Mouse (Mus musculus): Measurements from ENCODE around the gene Tgif1. TPM values are rescaled to one million over a fixed set of nuclear protein-coding genes. Genes with fewer than 3 reads are reported as not detected.

Tgif1 gene
- polyA plus RNA-seq, 1 experiment, result 75.2 TPM

DNA sequence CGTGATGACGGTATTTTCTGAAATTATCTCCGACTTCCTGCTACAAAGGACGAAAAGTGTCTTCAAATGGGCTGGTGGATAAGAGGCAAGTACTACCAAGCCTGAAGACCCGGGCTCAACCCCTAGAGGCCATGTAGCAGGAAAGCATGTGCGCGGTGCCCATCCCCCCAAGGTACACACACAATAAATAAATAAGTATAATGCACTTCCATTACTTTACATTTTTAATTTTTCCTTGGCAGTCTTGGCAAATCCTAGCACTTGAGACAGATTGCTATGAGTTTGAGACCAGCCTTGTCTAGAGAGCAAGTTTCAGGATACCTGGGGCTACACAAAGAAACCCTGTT, 20.4 kb upstream of the Tgif1 start:
- TF ChIP-seq TCF3 (IDR thresholded peaks at IDR 0.05; ENCODE audit: insufficient read length, low read depth), result no peak
- TF ChIP-seq USF1 (IDR thresholded peaks at IDR 0.05; ENCODE audit: low read depth), result no peak
- no peak for TF ChIP-seq E2F4 (IDR thresholded peaks at IDR 0.05; ENCODE audit: insufficient read depth)
- no peak for TF ChIP-seq MAX (IDR thresholded peaks at IDR 0.05; ENCODE audit: low read depth)
- no peak for TF ChIP-seq TCF12 (IDR thresholded peaks at IDR 0.05; ENCODE audit: insufficient read depth, poor library complexity, severe bottlenecking)
- TF ChIP-seq POLR2AphosphoS2 (IDR thresholded peaks at IDR 0.05; ENCODE audit: insufficient read length, low read depth), result no peak
- no peak for TF ChIP-seq SRF (IDR thresholded peaks at IDR 0.05; ENCODE audit: control insufficient read depth, insufficient read length, low read depth)
- TF ChIP-seq REST (IDR thresholded peaks at IDR 0.05; ENCODE audit: insufficient read depth, insufficient read length), result no peak
- no peak for TF ChIP-seq MYOD1 (IDR thresholded peaks at IDR 0.05; ENCODE audit: control insufficient read depth in 1 of 3, insufficient read length in 2 of 3, low read depth in 2 of 3)

DNA sequence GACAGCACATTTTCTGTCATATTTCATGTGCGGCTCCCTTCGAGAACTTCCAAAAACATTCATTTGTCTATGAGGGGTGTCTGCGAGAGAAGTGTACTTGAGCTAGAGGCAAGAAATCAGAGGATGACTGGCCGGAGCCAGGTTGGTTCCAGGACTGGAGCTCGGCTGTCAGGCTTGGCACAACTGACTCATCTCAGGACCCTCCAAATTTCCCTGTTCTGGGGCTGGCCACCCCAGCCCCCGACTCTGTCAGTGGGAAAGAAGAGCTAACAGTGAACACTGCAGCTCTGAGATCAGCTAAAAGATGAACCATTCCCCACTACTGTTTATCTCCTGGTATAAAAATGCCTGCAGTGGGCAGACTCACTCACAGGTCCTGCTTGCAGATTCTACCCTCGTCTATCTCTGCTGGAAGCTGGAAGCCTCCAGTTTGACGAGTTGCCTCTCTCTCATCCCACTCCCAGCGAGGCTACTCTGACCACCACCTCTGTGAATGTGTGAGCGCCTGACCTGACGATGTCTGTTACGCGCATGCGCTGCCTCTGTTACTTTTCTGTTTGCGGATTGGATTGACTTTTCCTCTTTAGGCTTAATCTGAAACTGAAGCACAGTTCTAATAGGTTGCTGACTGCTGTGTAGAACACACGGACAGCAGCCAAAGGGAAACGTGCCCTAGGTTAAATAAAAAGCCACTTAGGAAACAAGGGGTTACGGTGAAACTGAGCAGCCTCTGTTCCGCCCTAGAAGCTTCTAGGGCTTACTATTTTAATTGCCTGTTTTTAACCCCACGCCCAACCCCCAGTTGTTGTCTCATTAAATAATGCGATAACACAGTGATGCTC, 19.8 kb upstream of the Tgif1 start:
- Histone ChIP-seq H3K27me3 (ENCODE audit: control insufficient read depth, insufficient read depth, insufficient read length) (no peaks in the 10 kb centered on the region), H3K36me3 (ENCODE audit: control insufficient read depth, insufficient read depth) (no peaks in the 10 kb centered on the region), H3K4me2 (ENCODE audit: low read depth) (no peak overlapping the region), H3K79me2 (ENCODE audit: control insufficient read depth, insufficient read depth) (no peaks in the 10 kb centered on the region), H3ac (ENCODE audit: control insufficient read depth, insufficient read length) (no peak overlapping the region), H3K4me3 (no peak overlapping the region)
- TF ChIP-seq TCF3 (IDR thresholded peaks at IDR 0.05; ENCODE audit: insufficient read length, low read depth) (no peak), CEBPB (IDR thresholded peaks at IDR 0.05; ENCODE audit: insufficient read depth, poor library complexity, severe bottlenecking) (no peak), USF1 (IDR thresholded peaks at IDR 0.05; ENCODE audit: low read depth) (no peak), SRF (IDR thresholded peaks at IDR 0.05; ENCODE audit: control insufficient read depth, insufficient read length, low read depth) (no peak), MAX (IDR thresholded peaks at IDR 0.05; ENCODE audit: low read depth) (no peak), POLR2AphosphoS2 (IDR thresholded peaks at IDR 0.05; ENCODE audit: insufficient read length, low read depth) (no peak)

More for the DNA sequence above, 20.4 kb upstream of the Tgif1 start:
- no peak overlapping the region for H3K4me3 ChIP-seq
- no peak overlapping the region for H3K4me2 ChIP-seq (ENCODE audit: low read depth)
- no peaks in the 10 kb centered on the region for H3K79me2 ChIP-seq (ENCODE audit: control insufficient read depth, insufficient read depth)
- H3K36me3 ChIP-seq (ENCODE audit: control insufficient read depth, insufficient read depth), result no peaks in the 10 kb centered on the region
- no peaks in the 10 kb centered on the region for H3K27me3 ChIP-seq (ENCODE audit: control insufficient read depth, insufficient read depth, insufficient read length)
- no peak overlapping the region for H3ac ChIP-seq (ENCODE audit: control insufficient read depth, insufficient read length)

DNA sequence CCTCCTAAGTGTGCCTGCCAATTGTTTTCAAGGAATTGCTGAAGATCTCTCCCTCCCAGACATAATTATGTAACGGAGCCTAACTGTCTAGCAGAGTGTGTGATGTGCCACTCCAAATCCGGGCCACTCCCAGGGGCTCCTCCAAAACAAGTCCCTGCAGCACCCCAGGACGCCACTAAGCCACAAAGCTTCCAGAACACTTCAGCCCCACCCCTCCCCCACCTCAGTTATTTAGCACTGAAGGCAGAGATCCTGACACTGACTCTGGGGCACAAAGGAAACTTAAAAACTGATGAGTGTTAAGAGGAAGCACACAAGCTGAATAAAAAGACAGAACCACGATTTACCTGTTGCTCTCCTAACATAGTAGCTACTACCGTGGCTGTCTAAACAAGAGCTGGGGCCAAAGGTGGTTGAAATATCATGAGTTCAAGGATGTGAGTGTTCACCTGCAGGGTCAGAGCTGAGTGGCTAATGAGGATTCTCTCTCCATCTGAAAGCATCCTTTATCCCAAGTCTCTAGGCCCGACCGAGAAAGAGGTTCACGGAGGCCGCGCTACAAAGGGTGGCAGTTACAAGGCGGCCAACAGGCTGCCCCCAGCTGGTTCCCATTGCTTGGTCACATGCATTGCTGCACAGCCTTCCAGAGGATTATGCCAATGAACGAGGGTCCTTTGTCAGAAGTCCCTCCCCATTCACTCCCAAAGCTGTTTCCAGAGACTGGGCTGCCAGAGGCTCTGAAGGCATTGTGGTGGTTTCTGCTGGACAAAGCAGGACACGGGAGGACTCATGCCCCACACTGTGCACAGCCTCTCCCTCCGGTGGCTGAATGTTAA, 19.0 kb upstream of the Tgif1 start:
- no peaks in the 10 kb centered on the region for H3K36me3 ChIP-seq (ENCODE audit: control insufficient read depth, insufficient read depth)
- TF ChIP-seq TCF12 (IDR thresholded peaks at IDR 0.05; ENCODE audit: insufficient read depth, poor library complexity, severe bottlenecking) (no peak), USF1 (IDR thresholded peaks at IDR 0.05; ENCODE audit: low read depth) (no peak), E2F4 (IDR thresholded peaks at IDR 0.05; ENCODE audit: insufficient read depth) (no peak), MAX (IDR thresholded peaks at IDR 0.05; ENCODE audit: low read depth) (no peak), TCF3 (IDR thresholded peaks at IDR 0.05; ENCODE audit: insufficient read length, low read depth) (no peak), POLR2A (IDR thresholded peaks at IDR 0.05; ENCODE audit: insufficient read length, low read depth) (no peak), POLR2AphosphoS2 (IDR thresholded peaks at IDR 0.05; ENCODE audit: insufficient read length, low read depth) (no peak)
- H3K27me3 ChIP-seq (ENCODE audit: control insufficient read depth, insufficient read depth, insufficient read length), result no peaks in the 10 kb centered on the region
- no peaks in the 10 kb centered on the region for H3K79me2 ChIP-seq (ENCODE audit: control insufficient read depth, insufficient read depth)
- no peak overlapping the region for H3K4me2 ChIP-seq (ENCODE audit: low read depth)
- no peak overlapping the region for H3ac ChIP-seq (ENCODE audit: control insufficient read depth, insufficient read length)
- H3K4me3 ChIP-seq, result no peak overlapping the region

DNA sequence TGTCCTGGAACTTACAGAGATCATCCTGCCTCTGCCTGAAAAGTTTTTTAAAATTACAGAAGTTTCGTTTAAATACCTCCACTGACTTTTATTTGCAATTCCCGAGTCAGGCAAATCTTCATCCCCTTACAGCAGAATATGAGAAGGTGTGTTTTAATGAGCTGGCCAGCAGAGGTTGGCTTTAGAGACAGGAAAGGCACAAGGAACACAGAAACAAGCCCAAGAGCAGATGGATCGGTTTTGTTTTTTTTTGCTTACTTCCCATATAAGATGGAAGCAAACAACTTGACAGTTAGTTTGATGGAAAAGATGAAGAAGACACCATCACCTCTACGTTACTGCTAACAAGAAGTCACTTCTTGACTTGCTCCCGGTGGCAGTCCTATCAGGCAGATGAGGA, 18.3 kb upstream of the Tgif1 start:
- Histone ChIP-seq H3ac (ENCODE audit: control insufficient read depth, insufficient read length) (no peak overlapping the region), H3K36me3 (ENCODE audit: control insufficient read depth, insufficient read depth) (no peaks in the 10 kb centered on the region), H3K4me3 (no peak overlapping the region), H3K79me2 (ENCODE audit: control insufficient read depth, insufficient read depth) (no peaks in the 10 kb centered on the region), H3K4me2 (ENCODE audit: low read depth) (no peak overlapping the region), H3K27me3 (ENCODE audit: control insufficient read depth, insufficient read depth, insufficient read length) (no peaks in the 10 kb centered on the region)
- TF ChIP-seq REST (IDR thresholded peaks at IDR 0.05; ENCODE audit: insufficient read depth, insufficient read length) (no peak), MYOD1 (IDR thresholded peaks at IDR 0.05; ENCODE audit: control insufficient read depth in 1 of 3, insufficient read length in 2 of 3, low read depth in 2 of 3) (no peak), TCF3 (IDR thresholded peaks at IDR 0.05; ENCODE audit: insufficient read length, low read depth) (no peak), MAX (IDR thresholded peaks at IDR 0.05; ENCODE audit: low read depth) (no peak), USF1 (IDR thresholded peaks at IDR 0.05; ENCODE audit: low read depth) (no peak)

DNA sequence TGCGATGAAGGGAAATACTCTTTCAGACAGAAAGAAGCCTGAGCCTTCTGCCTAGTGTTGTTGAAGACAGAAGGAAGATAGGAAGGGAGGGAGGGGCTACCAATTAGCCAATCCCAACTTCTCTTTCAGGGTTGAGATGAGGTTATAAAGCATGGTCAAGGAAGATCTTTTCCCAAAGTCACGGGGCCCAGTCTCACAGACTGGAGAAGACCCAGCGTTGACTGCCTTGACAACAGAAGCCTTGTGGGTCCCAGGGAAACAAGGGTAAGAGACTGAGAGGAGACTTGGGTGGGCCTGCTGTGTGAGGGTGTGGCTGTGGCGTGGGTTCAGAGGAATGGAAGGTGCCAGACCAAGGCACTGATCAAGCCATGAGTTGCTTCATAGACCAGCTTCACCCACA, 17.2 kb upstream of the Tgif1 start:
- Histone ChIP-seq H3K36me3 (ENCODE audit: control insufficient read depth, insufficient read depth) (no peaks in the 10 kb centered on the region), H3ac (ENCODE audit: control insufficient read depth, insufficient read length) (no peak overlapping the region), H3K4me2 (ENCODE audit: low read depth) (no peak overlapping the region), H3K4me3 (no peak overlapping the region), H3K79me2 (ENCODE audit: control insufficient read depth, insufficient read depth) (no peaks in the 10 kb centered on the region), H3K27me3 (ENCODE audit: control insufficient read depth, insufficient read depth, insufficient read length) (no peaks in the 10 kb centered on the region)
- TF ChIP-seq POLR2A (IDR thresholded peaks at IDR 0.05; ENCODE audit: insufficient read length, low read depth) (no peak), CEBPB (IDR thresholded peaks at IDR 0.05; ENCODE audit: insufficient read depth, poor library complexity, severe bottlenecking) (no peak), MYOG (IDR thresholded peaks at IDR 0.05; ENCODE audit: control insufficient read depth in 1 of 3, insufficient read depth in 1 of 3, insufficient read length in 2 of 3, low read depth in 2 of 3) (no peak), REST (IDR thresholded peaks at IDR 0.05; ENCODE audit: insufficient read depth, insufficient read length) (no peak), USF1 (IDR thresholded peaks at IDR 0.05; ENCODE audit: low read depth) (no peak)
